Mouse (Mus musculus): ENCODE measurements around the gene Sh3bp1. TPM values are rescaled to one million over a fixed set of nuclear protein-coding genes. Genes with fewer than 3 reads are reported as not detected.

Sh3bp1 gene
- total and polyA plus RNA-seq, 3 experiments, result 12.3 to 69.7 (median 23.8) TPM

DNA sequence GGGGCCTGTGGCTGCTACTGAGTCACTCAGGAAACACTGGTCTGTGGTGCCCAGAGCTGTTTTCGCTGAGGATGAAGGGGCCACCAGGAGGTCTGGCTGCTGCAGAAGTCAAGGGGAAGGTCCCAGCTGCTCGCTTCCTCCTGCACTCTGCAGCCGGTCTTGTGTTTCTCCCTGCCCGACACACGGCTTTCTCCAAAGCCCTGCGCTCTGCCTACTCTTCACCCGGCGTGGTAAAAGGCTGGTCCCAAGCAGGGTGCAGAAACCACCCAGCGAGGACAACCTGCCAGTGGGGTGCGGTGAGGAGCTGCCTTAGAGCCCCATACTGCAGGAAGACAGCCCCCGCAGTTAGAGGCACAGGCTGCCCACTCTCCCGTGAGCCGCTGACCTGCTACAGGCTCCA, 4.8 kb upstream of the Sh3bp1 start:
- dilution Hi-C loops (cut with MboI; ENCODE audit: extremely low pct_ligation_motif_present, extremely low pct_unique_long_range_greater_than_20kb, low sequenced_read_pairs) (no loop called here), in situ Hi-C loops (cut with MboI; ENCODE audit: low pct_ligation_motif_present, low pct_unique_long_range_greater_than_20kb, low sequenced_read_pairs) (no loop called here)
- Histone ChIP-seq H3K9me3 (replicated peaks; ENCODE audit: low read length) (no peaks in the 10 kb centered on the region), H3K36me3 (replicated peaks in 1 of 2; ENCODE audit: control insufficient read depth in 1 of 2, insufficient read depth in 1 of 2, low read length in 1 of 2) (peaks cover 26 to 43% of the 10 kb centered on the region in 2 experiments), H3K9ac (ENCODE audit: insufficient read depth, low read depth) (no peak overlapping the region), H3K4me3 (replicated peaks in 1 of 3; ENCODE audit: low read depth in 2 of 3, low read length in 2 of 3, poor library complexity in 1 of 3) (peak overlapping the region in 2 of 3 experiments; percentile 5 to 23), H3K4me2 (ENCODE audit: insufficient read depth, low read depth, poor library complexity, severe bottlenecking) (peak overlapping the region; percentile 33; the same call in 1 of the 2 replicates), H3K4me1 (ENCODE audit: control insufficient read depth in 1 of 2, insufficient read depth in 2 of 2) (peaks cover 49 to 93% of the 10 kb centered on the region in 2 experiments), H3K27me3 (replicated peaks) (no peaks in the 10 kb centered on the region), H3K79me2 (replicated peaks; ENCODE audit: control insufficient read depth, extremely low read depth, insufficient read depth, poor library complexity, severe bottlenecking) (no peaks in the 10 kb centered on the region), H3K27ac (ENCODE audit: insufficient read depth, low read depth) (peak overlapping the region; percentile 77)
- no peak for TF ChIP-seq MAZ (IDR thresholded peaks at IDR 0.05; ENCODE audit: low read depth, low read length)
- no peak for TF ChIP-seq MYC (IDR thresholded peaks at IDR 0.05; ENCODE audit: low read depth, low read length)
- TF ChIP-seq UBTF (IDR thresholded peaks at IDR 0.05; ENCODE audit: low read depth, low read length), result 0 out of 2 replicates have a peak, but pooled peaks have one; percentile 65
- TF ChIP-seq POLR2A (IDR thresholded peaks at IDR 0.05; ENCODE audit: low read depth, low read length), result peak; percentile 27; the same call in 1 of the 2 replicates
- no peak for TF ChIP-seq MAX (IDR thresholded peaks at IDR 0.05; ENCODE audit: low read length)
- TF ChIP-seq ZKSCAN1 (IDR thresholded peaks at IDR 0.05; ENCODE audit: borderline replicate concordance, low read depth, low read length), result no peak
- 0 out of 2 replicates have a peak, but pooled peaks have one; percentile 9 for TF ChIP-seq ETS1 (conservative IDR thresholded peaks at IDR 0.05; ENCODE audit: low read depth, low read length)
- no peak for TF ChIP-seq KAT2A (IDR thresholded peaks at IDR 0.05; ENCODE audit: insufficient replicate concordance, low read length)
- no peak for TF ChIP-seq NELFE (IDR thresholded peaks at IDR 0.05; ENCODE audit: low read depth, low read length)
- no peak for TF ChIP-seq NRF1 (IDR thresholded peaks at IDR 0.05; ENCODE audit: low read depth, low read length)
- TF ChIP-seq TCF12 (IDR thresholded peaks at IDR 0.05; ENCODE audit: low read depth, low read length), result peak; percentile 55; the same call in 1 of the 2 replicates
- TF ChIP-seq TBP (conservative IDR thresholded peaks at IDR 0.05; ENCODE audit: low read depth, low read length), result no peak
- TF ChIP-seq SMC3 (IDR thresholded peaks at IDR 0.05; ENCODE audit: low read depth, low read length), result no peak
- TF ChIP-seq MAFK (IDR thresholded peaks at IDR 0.05; ENCODE audit: insufficient replicate concordance, low read length), result no peak
- TF ChIP-seq HCFC1 (IDR thresholded peaks at IDR 0.05; ENCODE audit: low read depth, low read length), result 0 out of 2 replicates have a peak, but pooled peaks have one; percentile 6
- no peak for TF ChIP-seq RAD21 (IDR thresholded peaks at IDR 0.05; ENCODE audit: low read depth, low read length)
- no peak for TF ChIP-seq ZC3H11A (IDR thresholded peaks at IDR 0.05; ENCODE audit: low read depth, low read length)
- peak; percentile 27; the same call in 1 of the 2 replicates for TF ChIP-seq ELF1 (IDR thresholded peaks at IDR 0.05; ENCODE audit: low read depth, low read length)
- TF ChIP-seq MEF2A (IDR thresholded peaks at IDR 0.05; ENCODE audit: borderline replicate concordance, low read depth, low read length), result no peak
- TF ChIP-seq MXI1 (IDR thresholded peaks at IDR 0.05; ENCODE audit: low read depth, low read length), result no peak
- no peak for TF ChIP-seq SIN3A (IDR thresholded peaks at IDR 0.05; ENCODE audit: low read length)
- no peak for TF ChIP-seq ZNF384 (IDR thresholded peaks at IDR 0.05; ENCODE audit: low read depth, low read length)
- no peak for TF ChIP-seq GABPA (IDR thresholded peaks at IDR 0.05; ENCODE audit: insufficient replicate concordance, low read depth, low read length)
- no peak for TF ChIP-seq USF1 (IDR thresholded peaks at IDR 0.05; ENCODE audit: low read depth, low read length)
- TF ChIP-seq ZMIZ1 (IDR thresholded peaks at IDR 0.05; ENCODE audit: low read depth, low read length), result no peak
- peak; percentile 34; the same call in 1 of the 2 replicates for TF ChIP-seq EP300 (IDR thresholded peaks at IDR 0.05; ENCODE audit: low read length)
- TF ChIP-seq PAX5 (IDR thresholded peaks at IDR 0.05; ENCODE audit: low read length), result no peak
- no peak for TF ChIP-seq JUN (IDR thresholded peaks at IDR 0.05; ENCODE audit: insufficient read depth, low read depth, low read length)
- TF ChIP-seq JUND (conservative IDR thresholded peaks at IDR 0.05; ENCODE audit: low read depth, low read length), result no peak
- no peak for TF ChIP-seq CHD2 (IDR thresholded peaks at IDR 0.05; ENCODE audit: low read length)
- no peak for TF ChIP-seq CHD1 (IDR thresholded peaks at IDR 0.05; ENCODE audit: low read depth, low read length)
- no peak for TF ChIP-seq RCOR1 (conservative IDR thresholded peaks at IDR 0.05; ENCODE audit: low read depth, low read length)
- TF ChIP-seq BHLHE40 (IDR thresholded peaks at IDR 0.05; ENCODE audit: low read depth, low read length), result no peak; the same call in 1 of the 2 replicates
- no peak for TF ChIP-seq CTCF (conservative IDR thresholded peaks at IDR 0.05 in 1 of 2, IDR thresholded peaks at IDR 0.05 in 1 of 2; ENCODE audit: low read depth in 2 of 2, low read length in 2 of 2)
- no peak for TF ChIP-seq E2F4 (IDR thresholded peaks at IDR 0.05; ENCODE audit: insufficient replicate concordance, low read depth, low read length)
- TF ChIP-seq USF2 (conservative IDR thresholded peaks at IDR 0.05; ENCODE audit: low read depth, low read length), result no peak
- peak; percentile 42; the same call in 1 of the 2 replicates for TF ChIP-seq IRF4 (IDR thresholded peaks at IDR 0.05; ENCODE audit: low read depth, low read length)
- no peak for TF ChIP-seq POLR2AphosphoS2 (IDR thresholded peaks at IDR 0.05; ENCODE audit: low read depth, low read length)
- peak; percentile 71 for DNase-seq (ENCODE audit: extremely low read depth)

Measured in CH12.LX (cell line).